Mouse (Mus musculus) myocyte (in vitro differentiated cells): Measurements from ENCODE around the gene Hps4.

Source experiments
- TCF12 ChIP-seq: IDR thresholded peaks from one replicate; pipeline ENCODE4 v1.6.1; 2011; ENCODE audit warnings: mild to moderate bottlenecking, control low read depth; ENCODE audit not compliant: poor library complexity, insufficient read depth, severe bottlenecking
- USF1 ChIP-seq: IDR thresholded peaks from one replicate; pipeline ENCODE4 v1.6.1; 2011; ENCODE audit warnings: low read depth, mild to moderate bottlenecking, control low read depth, moderate library complexity

DNA sequence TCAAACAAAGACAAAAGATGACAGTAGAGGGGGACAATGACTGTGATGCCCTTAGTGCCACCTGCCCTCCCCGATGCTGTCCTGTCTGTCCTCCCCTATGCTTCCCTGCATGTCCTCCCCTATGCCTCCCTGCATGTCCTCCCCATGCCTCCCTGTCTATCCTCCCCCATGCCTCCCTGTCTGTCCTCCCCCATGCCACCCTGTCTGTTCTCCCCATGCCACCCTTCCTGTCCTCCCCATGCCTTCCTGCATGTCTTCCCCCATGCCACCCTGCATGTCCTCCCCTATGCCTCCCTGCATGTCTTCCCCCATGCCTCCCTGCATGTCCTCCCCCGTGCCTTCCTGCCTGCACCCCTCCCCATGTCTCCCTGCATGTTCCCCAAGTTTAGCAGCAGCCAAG, 42.8 kb upstream of the Hps4 start:
- TF ChIP-seq USF1 (no peak), TCF12 (no peak)
